Comparison of ENCODE assay signal across 8 mouse cellular contexts in the genomic region with DNA sequence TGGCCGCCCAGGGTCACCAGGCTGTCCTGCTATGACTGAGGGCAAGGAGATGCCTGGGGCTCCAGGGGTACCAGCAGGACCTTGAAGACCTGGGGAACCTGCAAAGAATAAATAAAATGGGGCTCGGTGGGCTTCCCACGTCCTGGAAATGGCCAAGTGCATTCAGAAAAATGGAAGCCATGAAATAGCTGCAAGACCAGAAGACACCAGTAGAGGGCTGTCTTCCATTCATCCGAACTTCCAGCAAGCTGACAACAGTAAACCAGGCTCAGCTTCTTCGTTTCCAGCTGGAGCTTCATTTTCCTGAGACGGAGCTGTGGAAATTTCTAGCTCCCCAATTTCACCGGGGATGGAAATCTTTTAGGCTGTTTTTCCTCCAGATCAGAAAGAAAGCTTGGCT.
A peak's percentile ranks its signal among the peaks of the same experiment; 100 is the strongest.
DNase-seq lines count a peak whose midpoint lies in the region; ATAC-seq and TF ChIP-seq lines count a peak whose summit lies in the region.

No protein-coding gene starts in this region.

- peak; percentile 47 for TF ChIP-seq RAD21 in MEL (IDR thresholded peaks at IDR 0.05; ENCODE audit: low read depth, low read length)

- no peak overlapping the region for H3K27ac ChIP-seq in hindbrain, embryonic 14.5 days
- no peak overlapping the region for H3K27ac ChIP-seq in hindbrain, embryonic 13.5 days
- H3K27ac ChIP-seq in MEL (ENCODE audit: control insufficient read depth, low read depth, low read length): no peak overlapping the region
- no peak overlapping the region for H3K27ac ChIP-seq in limb, embryonic 14.5 days (replicated peaks; ENCODE audit: low read depth, low read length)

- no peaks in the 10 kb centered on the region for H3K36me3 ChIP-seq in hindbrain, embryonic 14.5 days (replicated peaks; ENCODE audit: control insufficient read depth, insufficient read depth)
- no peaks in the 10 kb centered on the region for H3K36me3 ChIP-seq in hindbrain, embryonic 13.5 days
- H3K36me3 ChIP-seq in MEL (ENCODE audit: control insufficient read depth in 1 of 2, insufficient read depth in 2 of 2, low read length in 2 of 2): no peaks in the 10 kb centered on the region
- H3K36me3 ChIP-seq in limb, embryonic 14.5 days (ENCODE audit: control insufficient read depth, insufficient read depth, low read length): no peaks in the 10 kb centered on the region

- no peaks in the 10 kb centered on the region for H3K9me3 ChIP-seq in hindbrain, embryonic 14.5 days (ENCODE audit: control insufficient read depth, low read length)
- no peaks in the 10 kb centered on the region for H3K9me3 ChIP-seq in hindbrain, embryonic 13.5 days
- no peaks in the 10 kb centered on the region for H3K9me3 ChIP-seq in MEL (replicated peaks; ENCODE audit: insufficient read depth, low read length)
- no peaks in the 10 kb centered on the region for H3K9me3 ChIP-seq in limb, embryonic 14.5 days (ENCODE audit: control insufficient read depth, low read length)

- no peak for TF ChIP-seq EP300 in MEL (IDR thresholded peaks at IDR 0.05; ENCODE audit: low read depth in 1 of 2, low read length in 2 of 2)

- no peak for TF ChIP-seq POLR2A in MEL (IDR thresholded peaks at IDR 0.05; ENCODE audit: control insufficient read depth in 1 of 2, insufficient read depth in 1 of 2, low read depth in 1 of 2, low read length in 2 of 2, poor library complexity in 1 of 2)
- no peak for TF ChIP-seq POLR2A in limb, embryonic 14.5 days (IDR thresholded peaks at IDR 0.05; ENCODE audit: borderline replicate concordance, extremely low read depth, insufficient read depth, insufficient read length)

- no peak overlapping the region for H3K4me3 ChIP-seq in hindbrain, embryonic 14.5 days (replicated peaks; ENCODE audit: low read length)
- H3K4me3 ChIP-seq in hindbrain, embryonic 13.5 days: no peak overlapping the region
- H3K4me3 ChIP-seq in MEL (ENCODE audit: control insufficient read depth in 1 of 2, insufficient read depth in 1 of 2, low read depth in 2 of 2, low read length in 2 of 2): no peak overlapping the region
- H3K4me3 ChIP-seq in limb, embryonic 14.5 days (replicated peaks; ENCODE audit: low read length): no peak overlapping the region

- TF ChIP-seq CTCF in MEL (IDR thresholded peaks at IDR 0.05 in 2 of 3, conservative IDR thresholded peaks at IDR 0.05 in 1 of 3; ENCODE audit: control insufficient read depth in 1 of 3, insufficient read depth in 1 of 3, low read depth in 2 of 3, low read length in 3 of 3, poor library complexity in 1 of 3, severe bottlenecking in 1 of 3): peak; percentile 55 to 67 (median 60)

- 43% methylated on average over 7 of the region's 7 CpGs for WGBS in hindbrain, embryonic 14.5 days
- 37% methylated on average over 7 of the region's 7 CpGs for WGBS in hindbrain, embryonic 13.5 days
- 44% methylated on average over 7 of the region's 7 CpGs for WGBS in limb, embryonic 14.5 days

- no peak overlapping the region for H3K4me2 ChIP-seq in hindbrain, embryonic 14.5 days (replicated peaks)
- H3K4me2 ChIP-seq in hindbrain, embryonic 13.5 days: no peak overlapping the region
- H3K4me2 ChIP-seq in limb, embryonic 14.5 days (replicated peaks; ENCODE audit: low read depth, low read length, severe bottlenecking): no peak overlapping the region

- peak; percentile 74 for DNase-seq in hindbrain, embryonic 14.5 days (ENCODE audit: low spot score)
- DNase-seq in 416B (ENCODE audit: low read depth) (peak; percentile 26), MEL (ENCODE audit: low read depth, low spot score) (peak; percentile 69)
- DNase-seq in forelimb bud, embryonic 11.5 days (ENCODE audit: low read depth, low spot score): peak; percentile 35
- DNase-seq in limb, embryonic 14.5 days (ENCODE audit: low spot score): peak; percentile 39
- no peak for DNase-seq in ovary, postnatal 14 days (ENCODE audit: low spot score)
- no peak for DNase-seq in natural killer cell, adult 2 months (ENCODE audit: low spot score in 2 of 2)

- H3K4me1 ChIP-seq in hindbrain, embryonic 14.5 days (replicated peaks; ENCODE audit: control insufficient read depth, insufficient read depth, low read length): no peaks in the 10 kb centered on the region
- no peaks in the 10 kb centered on the region for H3K4me1 ChIP-seq in hindbrain, embryonic 13.5 days (replicated peaks)
- no peaks in the 10 kb centered on the region for H3K4me1 ChIP-seq in MEL (ENCODE audit: control insufficient read depth in 1 of 2, insufficient read depth in 2 of 2, low read length in 2 of 2)
- H3K4me1 ChIP-seq in limb, embryonic 14.5 days (ENCODE audit: control insufficient read depth, insufficient read depth, low read length): no peaks in the 10 kb centered on the region

- no peak for ATAC-seq in hindbrain, embryonic 14.5 days (ENCODE audit: low FRiP score)
- no peak for ATAC-seq in hindbrain, embryonic 13.5 days (ENCODE audit: low FRiP score)
- no peak for ATAC-seq in limb, embryonic 14.5 days (ENCODE audit: low FRiP score, low read depth)

- H3K27me3 ChIP-seq in hindbrain, embryonic 14.5 days (ENCODE audit: control insufficient read depth, insufficient read depth, low read length): peaks cover 24% of the 10 kb centered on the region
- peaks cover 51% of the 10 kb centered on the region for H3K27me3 ChIP-seq in hindbrain, embryonic 13.5 days
- peaks cover 0 to 2% of the 10 kb centered on the region in 2 experiments; a peak in 1 of 4 replicates for H3K27me3 ChIP-seq in MEL (ENCODE audit: control insufficient read depth in 1 of 2, insufficient read depth in 2 of 2, low read length in 2 of 2)
- H3K27me3 ChIP-seq in limb, embryonic 14.5 days (ENCODE audit: control insufficient read depth, insufficient read depth, low read length): no peaks in the 10 kb centered on the region; the same call in 1 of the 2 replicates

- H3K9ac ChIP-seq in hindbrain, embryonic 14.5 days: no peak overlapping the region
- H3K9ac ChIP-seq in hindbrain, embryonic 13.5 days: no peak overlapping the region
- H3K9ac ChIP-seq in MEL (ENCODE audit: control insufficient read depth, low read depth, low read length, poor library complexity, severe bottlenecking): no peak overlapping the region
- H3K9ac ChIP-seq in limb, embryonic 14.5 days (ENCODE audit: low read depth, low read length, severe bottlenecking): no peak overlapping the region

- no peaks in the 10 kb centered on the region for H3K79me2 ChIP-seq in MEL (ENCODE audit: control insufficient read depth, insufficient read depth, low read length, poor library complexity)

TF ChIP-seq in MEL, 35 proteins besides CTCF, POLR2A, EP300 and RAD21:
- peak; percentile 51 for TF ChIP-seq SMC3 (IDR thresholded peaks at IDR 0.05; ENCODE audit: low read depth, low read length)
- no peak for TF ChIP-seq ELF1 (IDR thresholded peaks at IDR 0.05; ENCODE audit: low read depth, low read length)
- TF ChIP-seq E2F4 (IDR thresholded peaks at IDR 0.05; ENCODE audit: borderline replicate concordance, low read depth, low read length): no peak
- TF ChIP-seq NELFE (IDR thresholded peaks at IDR 0.05; ENCODE audit: low read depth, low read length): no peak
TF ChIP-seq in MEL: peak in this region for 1.

Comparison
In these comparisons a context has a peak if more than half of its experiments do, and no peak if none do; other contexts are left out.
1. DNase-seq: peak in hindbrain, embryonic 14.5 days (single experiment), 416B (single experiment), MEL (single experiment), forelimb bud, embryonic 11.5 days (single experiment) and limb, embryonic 14.5 days (single experiment); none in ovary, postnatal 14 days (single experiment) and natural killer cell, adult 2 months (0 of 2).